Mouse (Mus musculus) CD4-positive, CD25-positive, alpha-beta regulatory T cell, adult 4 months (primary cell): Measurements from ENCODE around the gene Ttc19. TPM values are rescaled to one million over a fixed set of nuclear protein-coding genes. Genes with fewer than 3 reads are reported as not detected.
"Not testable (repeated sequence)": the region's sequence is repeated elsewhere in the genome, so short reads cannot be mapped to it uniquely, and the experiment has no call there.

Experiments
- ATAC-seq: one replicate; pipeline ENCODE4 v1.8.0; 2017
- polyA plus RNA-seq, 2 experiments: library from polyadenylated mRNA; unstranded; fragments of 100-300 nt; shearing (Covaris generic); gene quantifications; one replicate each; pipeline ENCODE4 v1.2.1; 2017

Gene Ttc19
- 10 to 100 TPM; 11.0 to 11.6 TPM for polyA plus RNA-seq

DNA sequence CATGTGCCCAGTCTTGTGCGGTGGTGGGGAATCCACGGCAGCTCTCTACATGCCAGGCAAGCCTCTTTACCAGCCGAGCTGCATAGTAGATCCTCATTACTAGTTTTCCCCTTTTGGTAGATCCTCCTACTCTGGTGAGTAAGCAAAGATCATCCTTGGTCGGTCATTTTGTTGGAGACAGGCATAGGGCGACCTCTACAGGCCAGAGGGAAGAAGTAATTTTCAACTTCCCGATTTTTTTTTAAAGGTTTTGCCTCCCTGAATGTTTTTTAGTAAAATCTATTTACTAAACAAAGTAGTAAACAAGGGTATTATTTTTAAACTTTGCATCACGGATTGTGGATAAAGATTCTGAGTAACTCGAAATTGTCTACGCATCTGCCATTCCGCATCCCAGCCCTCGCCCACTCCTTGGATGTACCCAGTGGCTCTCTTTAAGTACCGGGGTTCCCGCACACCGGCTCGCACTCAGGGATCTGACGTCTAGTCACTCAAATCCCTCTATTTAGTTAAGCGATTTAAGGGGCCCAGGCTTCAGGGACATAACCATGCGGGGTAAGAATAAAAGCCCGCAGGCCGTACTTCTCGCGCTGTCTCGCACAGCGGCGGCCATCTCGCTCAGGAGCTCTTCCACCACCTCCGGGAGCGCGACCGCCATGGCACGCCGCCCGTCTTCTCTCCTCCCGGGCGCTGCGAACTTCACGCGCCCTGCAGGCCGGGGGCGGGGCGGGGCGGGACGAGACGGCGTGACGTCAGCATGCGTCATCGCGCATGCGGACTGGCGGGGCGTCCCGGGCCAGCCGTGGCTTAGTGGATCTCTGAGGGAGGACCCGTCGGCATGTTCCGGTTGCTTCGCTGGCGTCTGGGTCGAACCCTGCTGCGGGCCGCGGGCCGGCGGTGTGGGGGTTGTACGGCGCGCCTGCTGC, at the start of gene Ttc19, which contains the start of gene Zswim7:
TSS of gene Ttc19 (plus strand) at position 799 of the 926 bp plus-strand sequence.
TSS of gene Zswim7 (minus strand) at position 701 of the 926 bp plus-strand sequence.
- peak; percentile 85 for ATAC-seq

- no peak for ATAC-seq
Observed at GRCm38 (mm10) chr11:62240631-62241261, 40.5 kb upstream of the Ttc19 start.

- no peak for ATAC-seq
Observed at GRCm38 (mm10) chr11:62243871-62244270, 37.4 kb upstream of the Ttc19 start.

DNA sequence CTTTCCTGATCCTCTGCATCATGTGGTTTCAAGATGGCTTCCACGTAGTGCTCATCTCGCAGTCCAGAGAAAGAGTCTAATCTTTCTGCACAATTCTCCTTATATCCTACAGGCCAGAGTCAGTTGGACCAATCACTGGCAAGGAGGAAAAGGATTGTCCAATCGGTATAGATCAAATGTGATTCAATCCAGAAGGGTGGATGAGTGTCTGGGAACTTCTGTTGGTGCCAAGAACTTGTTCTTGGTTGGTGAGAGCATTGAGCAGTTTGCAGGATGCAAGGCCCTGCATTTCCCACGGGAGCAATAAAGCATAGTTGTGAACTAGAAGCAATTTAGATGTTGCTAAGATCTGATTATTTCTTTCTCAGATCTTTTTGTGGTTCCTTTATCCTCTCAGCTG, 36.8 kb upstream of the Ttc19 start:
- ATAC-seq = no peak

DNA sequence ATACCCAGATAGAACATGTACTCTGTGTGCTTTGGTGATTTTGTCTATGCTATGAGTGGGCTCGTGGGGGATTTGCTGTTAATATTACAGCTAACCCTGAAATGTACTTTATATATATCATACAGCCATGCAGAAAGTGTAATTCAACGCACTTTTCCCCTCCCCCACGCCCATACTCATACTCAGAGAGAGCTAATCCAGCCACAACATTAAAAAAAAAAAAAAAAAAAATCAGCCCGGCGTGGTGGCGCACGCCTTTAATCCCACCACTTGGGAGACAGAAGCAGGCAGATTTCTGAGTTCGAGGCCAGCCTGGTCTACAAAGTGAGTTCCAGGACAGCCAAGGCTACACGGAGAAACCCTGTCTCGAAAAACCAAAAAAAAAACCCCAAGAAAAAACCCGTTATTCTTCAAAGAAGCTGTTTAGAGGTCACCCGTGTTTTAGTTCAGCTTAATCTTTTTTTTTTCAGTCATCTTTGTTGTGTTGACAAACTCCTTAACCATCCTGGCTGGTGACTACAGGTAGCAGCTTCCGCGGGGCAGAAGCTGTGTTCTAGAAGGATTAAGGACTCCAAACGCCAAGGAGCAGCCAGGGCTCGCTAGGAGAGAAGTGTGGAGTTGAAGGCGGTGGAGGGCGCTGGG, 33.4 kb upstream of the Ttc19 start:
- ATAC-seq = no peak

DNA sequence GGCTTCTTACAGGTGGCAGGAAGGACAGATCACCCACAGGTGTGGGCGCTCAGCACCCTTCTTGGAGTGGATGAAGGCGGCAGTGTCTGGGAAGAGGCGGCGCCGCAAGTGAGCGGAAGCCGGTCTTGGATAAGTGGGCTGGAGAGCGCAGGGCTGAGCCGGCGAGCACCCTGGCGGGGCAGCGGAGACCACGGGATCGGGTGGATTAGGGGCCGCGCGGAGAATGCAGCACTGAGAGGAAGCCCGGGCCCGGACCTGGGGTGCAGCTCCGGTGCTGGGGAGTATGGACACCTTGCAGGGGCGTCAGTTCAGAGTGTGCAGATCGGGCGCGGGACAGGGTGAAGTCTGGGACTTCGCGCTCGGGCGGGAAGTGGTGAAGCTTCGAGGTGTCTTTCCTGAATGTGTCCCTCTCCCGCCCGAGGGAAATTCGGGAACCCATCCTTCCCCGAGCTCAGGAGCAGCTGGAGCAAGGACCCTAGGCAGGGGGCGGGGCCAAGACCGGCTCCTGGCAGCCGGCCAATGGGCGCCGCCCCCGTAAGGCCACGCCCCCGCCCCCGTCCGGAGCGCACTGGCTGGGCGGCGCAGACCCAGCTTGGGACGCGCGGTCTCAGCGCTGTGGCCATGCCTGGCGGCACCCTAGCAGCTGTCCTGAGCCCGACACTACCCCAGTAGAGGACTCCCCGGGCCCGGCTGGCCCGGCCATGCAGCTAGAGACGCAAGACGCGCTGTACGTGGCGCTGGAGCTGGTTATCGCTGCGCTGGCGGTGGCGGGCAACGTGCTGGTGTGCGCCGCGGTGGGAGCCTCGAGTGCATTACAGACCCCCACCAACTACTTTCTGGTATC, 32.6 kb upstream of the Ttc19 start, which contains the start of gene Adora2b:
TSS of gene Adora2b (plus strand) at position 584 of the 844 bp plus-strand sequence.
- no peak for ATAC-seq

DNA sequence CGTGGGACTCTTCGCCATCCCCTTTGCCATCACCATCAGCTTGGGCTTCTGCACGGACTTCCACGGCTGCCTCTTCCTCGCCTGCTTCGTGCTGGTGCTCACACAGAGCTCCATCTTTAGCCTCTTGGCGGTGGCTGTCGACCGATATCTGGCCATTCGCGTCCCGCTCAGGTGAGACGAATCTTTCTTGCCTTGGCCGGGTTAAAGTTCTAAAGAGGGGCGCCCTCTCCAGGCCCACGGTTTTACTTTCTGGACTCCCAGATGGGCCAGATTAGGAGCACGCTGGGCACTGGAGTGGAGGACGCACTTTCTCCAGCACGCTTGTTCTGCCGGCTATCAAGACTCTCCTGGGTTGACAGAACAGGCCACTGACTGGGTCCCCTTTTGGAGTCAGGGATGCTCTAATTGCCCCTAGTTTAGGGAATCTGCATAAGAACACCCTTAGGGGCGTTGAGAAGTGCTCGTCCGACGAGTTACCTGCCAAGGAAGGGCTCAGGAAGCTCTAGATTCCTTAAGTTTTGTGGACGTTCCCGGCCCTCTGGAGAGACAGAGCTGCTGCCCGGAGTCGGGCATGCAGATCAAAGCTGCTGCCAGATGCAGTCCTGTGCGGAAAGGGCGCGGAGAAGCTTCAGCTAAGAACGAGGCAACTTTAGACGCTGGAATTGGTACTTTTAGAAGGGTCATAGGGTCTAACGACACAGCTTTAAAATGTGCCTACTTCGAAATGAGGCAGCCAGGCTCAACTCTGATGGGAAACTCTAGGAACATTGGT, 31.8 kb upstream of the Ttc19 start:
- no peak for ATAC-seq

DNA sequence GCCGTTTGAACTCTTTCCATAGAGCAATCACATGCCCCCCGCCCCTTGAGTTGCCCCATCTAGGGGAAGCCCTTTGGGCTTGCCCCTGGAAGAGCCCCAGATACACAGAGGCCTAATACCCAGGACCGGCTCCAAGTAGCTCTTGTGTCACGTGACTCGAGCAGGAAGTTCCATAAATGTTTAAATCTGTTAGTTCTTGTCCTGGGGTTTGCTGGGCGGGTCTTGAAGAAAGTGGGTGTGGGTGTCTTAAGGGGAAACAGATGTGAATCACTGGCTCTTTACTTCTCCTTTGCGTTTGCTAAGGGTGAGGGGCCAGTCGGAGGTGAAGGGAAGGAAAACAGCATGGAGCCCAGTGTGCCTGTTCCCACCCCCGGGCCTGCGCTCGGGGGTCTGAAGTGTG, 30.2 kb upstream of the Ttc19 start:
- no peak for ATAC-seq

GRCm38 (mm10) chr11:62253380-62253779, 27.9 kb upstream of the Ttc19 start:
- ATAC-seq = no peak

DNA sequence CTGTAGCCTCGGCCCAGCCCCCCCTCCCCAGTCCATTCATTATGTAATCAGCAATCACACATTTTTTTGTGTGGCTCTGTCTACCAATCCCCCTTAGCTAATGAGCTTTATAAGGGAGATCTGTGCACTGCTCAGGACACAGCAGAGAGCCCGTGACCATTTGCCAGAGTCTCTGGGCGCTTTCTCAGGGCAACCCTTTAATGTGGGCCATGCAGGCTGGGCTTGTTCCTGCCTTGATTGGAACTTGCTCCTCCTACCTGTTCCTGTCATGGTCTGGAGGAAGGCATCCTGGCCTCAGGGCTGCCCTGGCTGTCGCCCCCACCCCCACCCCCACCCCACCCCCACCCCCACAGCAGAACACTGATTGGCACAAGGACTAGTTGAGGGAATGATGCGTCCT, 22.1 kb upstream of the Ttc19 start:
- no peak for ATAC-seq

DNA sequence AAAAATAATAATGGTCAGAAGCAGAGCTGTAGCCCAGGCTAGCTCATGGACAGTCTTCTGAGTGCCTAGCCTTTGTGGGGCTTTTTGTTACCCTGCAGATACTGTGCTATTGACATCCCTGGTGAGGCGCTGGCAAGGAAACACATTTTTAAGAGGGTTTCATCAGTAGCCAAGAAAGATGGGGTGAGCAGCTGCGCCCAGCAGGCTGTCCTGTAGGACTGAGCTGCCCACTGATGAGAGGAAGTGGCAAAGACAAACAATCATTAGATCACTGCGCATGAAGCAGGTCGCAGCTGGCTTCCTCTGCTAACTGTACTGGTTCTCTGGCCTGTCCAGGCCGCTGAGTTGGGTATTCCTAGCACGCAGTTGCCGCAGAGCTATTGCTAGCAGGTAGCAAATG, 17.7 kb upstream of the Ttc19 start:
- no peak for ATAC-seq

DNA sequence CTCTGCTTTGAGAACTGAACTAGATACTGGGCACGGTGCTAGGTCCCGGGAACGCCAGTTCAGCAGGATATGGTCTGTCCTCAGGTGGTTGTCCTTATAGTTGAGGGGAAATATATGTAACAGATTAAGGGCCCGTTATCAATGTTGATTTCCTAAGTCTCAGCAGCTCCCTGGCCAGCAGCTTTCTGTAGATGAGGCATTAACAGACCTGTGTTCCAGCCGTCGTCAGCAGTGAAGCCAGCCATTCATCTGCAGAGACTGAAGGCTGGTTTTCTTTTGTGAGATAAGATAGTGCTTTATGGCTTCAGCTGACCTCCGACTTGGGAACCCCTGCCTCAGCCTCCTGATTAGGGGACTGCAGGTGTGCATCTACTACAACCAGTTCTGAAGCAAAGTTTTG, 17.3 kb upstream of the Ttc19 start:
- ATAC-seq = no peak

DNA sequence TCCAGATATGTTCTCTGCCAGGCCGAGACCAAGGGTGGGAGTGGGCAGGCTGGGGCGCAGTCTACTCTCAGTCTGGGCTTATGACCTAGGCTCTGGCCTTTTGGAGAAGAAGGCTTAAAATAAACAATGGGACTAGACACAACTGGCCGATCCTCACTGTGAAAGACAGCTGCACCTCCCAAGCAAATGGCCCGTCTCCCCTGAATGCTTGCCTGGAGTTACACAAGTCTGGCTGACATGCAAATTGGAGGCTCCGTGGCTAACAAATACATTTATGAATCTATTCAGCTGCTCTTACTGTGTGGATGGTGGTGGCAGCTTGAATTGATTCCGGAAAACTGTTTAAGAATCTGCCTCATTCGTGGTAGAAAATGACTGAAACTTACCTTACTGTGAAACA, 15.6 kb upstream of the Ttc19 start:
- ATAC-seq = no peak

- no peak for ATAC-seq
Observed at GRCm38 (mm10) chr11:62266466-62267214, 14.6 kb upstream of the Ttc19 start.

DNA sequence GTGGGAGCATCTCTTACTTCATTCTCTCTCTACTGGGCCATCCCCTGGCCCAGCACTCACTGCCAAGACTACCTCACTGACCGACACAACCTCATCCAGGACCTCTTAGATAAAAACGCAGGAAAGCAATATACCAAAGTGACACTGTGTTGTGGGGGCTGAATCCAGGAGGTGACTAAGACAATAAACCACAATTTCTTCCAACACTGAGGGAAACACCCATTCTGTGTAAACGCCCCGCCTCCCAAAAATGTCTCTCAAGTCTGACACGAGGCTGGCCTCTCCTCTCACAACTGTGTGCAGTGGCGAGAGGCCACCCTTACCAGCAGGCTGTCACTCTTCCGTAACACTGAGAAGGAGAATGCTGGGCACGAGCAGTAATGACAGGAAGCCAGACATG, 12.9 kb upstream of the Ttc19 start:
- no peak for ATAC-seq

DNA sequence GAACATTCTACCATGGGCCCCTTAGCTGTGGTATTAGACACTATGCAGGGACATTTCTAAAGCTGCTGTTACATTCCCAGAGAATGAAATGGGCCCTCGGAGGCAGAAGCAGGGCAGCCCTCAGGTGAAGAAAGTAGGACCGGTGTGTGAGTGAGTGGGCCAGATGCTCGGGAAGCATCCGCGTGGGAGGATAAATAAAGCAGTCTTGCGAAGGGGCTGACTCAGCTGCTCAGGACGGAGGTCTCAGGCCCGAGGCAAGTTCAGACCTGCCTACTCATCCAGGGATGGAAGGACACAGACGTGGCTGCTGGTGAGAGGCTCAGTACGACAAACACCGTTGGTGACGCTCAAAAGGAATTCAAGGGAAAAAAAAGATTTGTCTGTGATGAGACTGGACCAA, 12.2 kb upstream of the Ttc19 start:
- no peak for ATAC-seq

- no peak for ATAC-seq
Observed at GRCm38 (mm10) chr11:62270851-62271250, 10.4 kb upstream of the Ttc19 start.

- no peak for ATAC-seq
Observed at GRCm38 (mm10) chr11:62277086-62277485, 4.2 kb upstream of the Ttc19 start.

DNA sequence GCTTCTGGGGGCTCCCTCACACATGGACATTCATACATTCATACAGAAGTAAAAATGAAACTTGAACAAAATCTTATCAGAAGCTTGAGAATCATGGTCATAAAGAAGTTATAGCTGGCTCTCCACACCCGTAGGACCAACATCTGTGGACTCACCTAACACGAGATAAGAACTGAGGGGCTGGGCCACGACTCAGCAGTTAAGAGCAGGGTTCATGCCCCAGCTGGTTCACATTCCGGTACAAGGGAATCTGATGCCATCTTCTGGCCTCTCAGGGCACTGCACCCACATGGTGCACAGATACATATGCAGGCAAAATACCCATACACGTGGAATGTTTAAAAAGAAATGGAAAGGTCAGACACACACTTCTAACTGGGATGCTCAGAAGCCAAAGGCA, 3.2 kb upstream of the Ttc19 start:
- no peak for ATAC-seq

GRCm38 (mm10) chr11:62281601-62281997, 326 bp downstream of the Ttc19 start:
- no peak for ATAC-seq

GRCm38 (mm10) chr11:62284020-62284419, 2.7 kb downstream of the Ttc19 start:
- ATAC-seq = not testable (repeated sequence)
